Mouse (Mus musculus): ENCODE data around the gene Lin7a. TPM values are rescaled to one million over a fixed set of nuclear protein-coding genes. Genes with fewer than 3 reads are reported as not detected.

The Lin7a gene
- polyA plus RNA-seq, 1 experiment from 2014 or later = 39.1 TPM

GRCm38 (mm10) chr10:107247001-107247670 lies 24.4 kb upstream of the Lin7a start:
- H3K27ac ChIP-seq (ENCODE audit: low read length) = no peak overlapping the region
- no peak overlapping the region for H3K4me2 ChIP-seq (ENCODE audit: low read length)
- H3K9ac ChIP-seq (ENCODE audit: low read depth, low read length) = no peak overlapping the region
- ATAC-seq = no peak
- H3K36me3 ChIP-seq (ENCODE audit: control insufficient read depth, insufficient read depth, low read length) = no peaks in the 10 kb centered on the region
- no peak overlapping the region for H3K4me3 ChIP-seq (ENCODE audit: low read depth, low read length)
- H3K9me3 ChIP-seq (replicated peaks; ENCODE audit: control insufficient read depth, low read length, poor library complexity, severe bottlenecking) = no peaks in the 10 kb centered on the region
- 86% methylated on average over 6 of the region's 6 CpGs for WGBS
- no peaks in the 10 kb centered on the region for H3K27me3 ChIP-seq (ENCODE audit: control insufficient read depth, insufficient read depth, low read depth, low read length)
- no peaks in the 10 kb centered on the region for H3K4me1 ChIP-seq (ENCODE audit: control insufficient read depth, insufficient read depth, low read length)

GRCm38 (mm10) chr10:107248481-107248880 lies 23.0 kb upstream of the Lin7a start:
- Histone ChIP-seq H3K4me1 (ENCODE audit: control insufficient read depth, insufficient read depth, low read length) (no peaks in the 10 kb centered on the region), H3K4me3 (ENCODE audit: low read depth, low read length) (no peak overlapping the region), H3K9me3 (replicated peaks; ENCODE audit: control insufficient read depth, low read length, poor library complexity, severe bottlenecking) (no peaks in the 10 kb centered on the region), H3K36me3 (ENCODE audit: control insufficient read depth, insufficient read depth, low read length) (no peaks in the 10 kb centered on the region), H3K9ac (ENCODE audit: low read depth, low read length) (no peak overlapping the region), H3K27ac (ENCODE audit: low read length) (no peak overlapping the region), H3K4me2 (ENCODE audit: low read length) (no peak overlapping the region), H3K27me3 (ENCODE audit: control insufficient read depth, insufficient read depth, low read depth, low read length) (no peaks in the 10 kb centered on the region)
- 94% methylated on average over 8 of the region's 8 CpGs for WGBS
- ATAC-seq = no peak

GRCm38 (mm10) chr10:107249056-107249455 lies 22.4 kb upstream of the Lin7a start:
- Histone ChIP-seq H3K9ac (ENCODE audit: low read depth, low read length) (no peak overlapping the region), H3K4me2 (ENCODE audit: low read length) (no peak overlapping the region), H3K27me3 (ENCODE audit: control insufficient read depth, insufficient read depth, low read depth, low read length) (no peaks in the 10 kb centered on the region), H3K4me3 (ENCODE audit: low read depth, low read length) (no peak overlapping the region), H3K4me1 (ENCODE audit: control insufficient read depth, insufficient read depth, low read length) (no peaks in the 10 kb centered on the region), H3K36me3 (ENCODE audit: control insufficient read depth, insufficient read depth, low read length) (no peaks in the 10 kb centered on the region), H3K27ac (ENCODE audit: low read length) (no peak overlapping the region), H3K9me3 (replicated peaks; ENCODE audit: control insufficient read depth, low read length, poor library complexity, severe bottlenecking) (no peaks in the 10 kb centered on the region)
- 88% methylated on average over 7 of the region's 7 CpGs for WGBS
- ATAC-seq = no peak

DNA sequence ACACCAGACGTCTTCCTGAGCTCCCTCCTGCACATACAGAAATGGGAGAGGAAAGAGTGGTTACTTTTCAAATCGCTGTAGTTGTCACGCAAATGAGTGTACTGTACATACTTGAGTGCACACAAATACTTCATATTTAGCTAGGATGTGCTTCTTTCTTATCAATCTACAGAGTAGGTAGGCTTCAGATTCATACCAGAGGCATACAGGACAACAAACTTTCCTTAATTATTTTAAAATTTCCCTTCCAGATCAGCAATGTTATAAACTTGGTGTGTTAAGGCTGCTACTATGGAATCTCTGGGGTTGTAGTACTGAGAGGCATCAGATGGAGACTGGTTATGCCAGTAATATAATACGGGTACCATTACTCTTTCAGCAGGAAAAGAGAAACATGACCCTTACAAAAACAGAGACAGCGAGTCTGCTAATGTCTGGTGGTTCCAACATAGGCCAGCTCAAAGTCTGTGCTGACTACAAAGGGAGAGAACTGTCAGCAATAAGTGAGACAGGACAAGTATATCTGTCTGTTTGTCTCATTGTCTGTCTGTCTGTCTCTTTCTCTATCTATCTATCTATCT lies 21.8 kb upstream of the Lin7a start:
- no peak for ATAC-seq
- Histone ChIP-seq H3K4me1 (ENCODE audit: control insufficient read depth, insufficient read depth, low read length) (no peaks in the 10 kb centered on the region), H3K27ac (ENCODE audit: low read length) (no peak overlapping the region), H3K9ac (ENCODE audit: low read depth, low read length) (no peak overlapping the region), H3K36me3 (ENCODE audit: control insufficient read depth, insufficient read depth, low read length) (no peaks in the 10 kb centered on the region), H3K27me3 (ENCODE audit: control insufficient read depth, insufficient read depth, low read depth, low read length) (no peaks in the 10 kb centered on the region), H3K9me3 (replicated peaks; ENCODE audit: control insufficient read depth, low read length, poor library complexity, severe bottlenecking) (no peaks in the 10 kb centered on the region), H3K4me3 (ENCODE audit: low read depth, low read length) (no peak overlapping the region), H3K4me2 (ENCODE audit: low read length) (no peak overlapping the region)
- 88% methylated on average over 5 of the region's 5 CpGs for WGBS

GRCm38 (mm10) chr10:107250346-107251210 lies 20.9 kb upstream of the Lin7a start:
- no peak overlapping the region for H3K4me3 ChIP-seq (ENCODE audit: low read depth, low read length)
- H3K9me3 ChIP-seq (replicated peaks; ENCODE audit: control insufficient read depth, low read length, poor library complexity, severe bottlenecking) = no peaks in the 10 kb centered on the region
- H3K9ac ChIP-seq (ENCODE audit: low read depth, low read length) = no peak overlapping the region
- ATAC-seq = no peak
- H3K27me3 ChIP-seq (ENCODE audit: control insufficient read depth, insufficient read depth, low read depth, low read length) = no peaks in the 10 kb centered on the region
- no peak overlapping the region for H3K27ac ChIP-seq (ENCODE audit: low read length)
- no peaks in the 10 kb centered on the region for H3K36me3 ChIP-seq (ENCODE audit: control insufficient read depth, insufficient read depth, low read length)
- 83% methylated on average over 7 of the region's 7 CpGs for WGBS
- H3K4me2 ChIP-seq (ENCODE audit: low read length) = no peak overlapping the region
- no peaks in the 10 kb centered on the region for H3K4me1 ChIP-seq (ENCODE audit: control insufficient read depth, insufficient read depth, low read length)

GRCm38 (mm10) chr10:107251271-107251670 lies 20.2 kb upstream of the Lin7a start:
- H3K4me3 ChIP-seq (ENCODE audit: low read depth, low read length) = no peak overlapping the region
- no peaks in the 10 kb centered on the region for H3K27me3 ChIP-seq (ENCODE audit: control insufficient read depth, insufficient read depth, low read depth, low read length)
- H3K4me2 ChIP-seq (ENCODE audit: low read length) = no peak overlapping the region
- no peak overlapping the region for H3K9ac ChIP-seq (ENCODE audit: low read depth, low read length)
- 57% methylated on average over 2 of the region's 2 CpGs for WGBS
- no peak overlapping the region for H3K27ac ChIP-seq (ENCODE audit: low read length)
- H3K4me1 ChIP-seq (ENCODE audit: control insufficient read depth, insufficient read depth, low read length) = no peaks in the 10 kb centered on the region
- no peak for ATAC-seq
- no peaks in the 10 kb centered on the region for H3K9me3 ChIP-seq (replicated peaks; ENCODE audit: control insufficient read depth, low read length, poor library complexity, severe bottlenecking)
- no peaks in the 10 kb centered on the region for H3K36me3 ChIP-seq (ENCODE audit: control insufficient read depth, insufficient read depth, low read length)

DNA sequence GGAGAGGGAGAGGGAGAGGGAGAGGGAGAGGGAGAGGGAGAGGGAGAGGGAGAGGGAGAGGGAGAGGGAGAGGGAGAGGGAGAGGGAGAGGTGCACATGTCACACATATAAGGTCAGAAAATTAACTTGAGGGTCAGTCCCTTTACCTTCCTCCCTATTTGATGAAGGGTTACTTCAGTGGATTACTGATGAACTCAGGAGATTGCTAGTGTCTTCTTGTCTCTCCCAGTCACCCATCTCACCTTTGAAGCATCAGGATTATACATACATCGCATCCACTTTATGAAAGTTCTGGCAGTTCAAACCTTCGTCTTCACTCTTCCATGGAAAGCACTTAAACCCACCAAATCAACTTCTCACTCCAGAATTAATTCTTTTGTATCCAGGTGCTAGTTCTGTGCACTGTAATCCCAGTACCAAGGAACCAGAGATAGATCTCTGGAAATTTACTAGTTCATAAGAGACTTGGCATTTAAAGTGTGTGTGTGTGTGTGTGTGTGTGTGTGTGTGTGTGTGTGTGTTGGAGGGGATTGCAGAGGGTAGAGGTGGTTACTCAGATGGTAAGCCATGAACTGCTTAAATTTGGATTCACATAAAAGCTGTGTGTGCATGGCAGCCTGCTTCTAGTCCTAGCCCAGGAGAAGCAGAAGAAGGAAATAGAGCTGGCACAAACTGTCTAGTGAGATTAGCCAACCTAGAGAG lies 19.5 kb upstream of the Lin7a start:
- Histone ChIP-seq H3K27me3 (ENCODE audit: control insufficient read depth, insufficient read depth, low read depth, low read length) (no peaks in the 10 kb centered on the region), H3K27ac (ENCODE audit: low read length) (no peak overlapping the region), H3K9me3 (replicated peaks; ENCODE audit: control insufficient read depth, low read length, poor library complexity, severe bottlenecking) (no peaks in the 10 kb centered on the region), H3K4me2 (ENCODE audit: low read length) (no peak overlapping the region), H3K36me3 (ENCODE audit: control insufficient read depth, insufficient read depth, low read length) (no peaks in the 10 kb centered on the region), H3K4me1 (ENCODE audit: control insufficient read depth, insufficient read depth, low read length) (no peaks in the 10 kb centered on the region), H3K4me3 (ENCODE audit: low read depth, low read length) (no peak overlapping the region), H3K9ac (ENCODE audit: low read depth, low read length) (no peak overlapping the region)
- 94% methylated on average over 2 of the region's 2 CpGs for WGBS
- ATAC-seq = no peak

GRCm38 (mm10) chr10:107252503-107252815 lies 19.0 kb upstream of the Lin7a start:
- no peaks in the 10 kb centered on the region for H3K4me1 ChIP-seq (ENCODE audit: control insufficient read depth, insufficient read depth, low read length)
- H3K9me3 ChIP-seq (replicated peaks; ENCODE audit: control insufficient read depth, low read length, poor library complexity, severe bottlenecking) = no peaks in the 10 kb centered on the region
- H3K27me3 ChIP-seq (ENCODE audit: control insufficient read depth, insufficient read depth, low read depth, low read length) = no peaks in the 10 kb centered on the region
- ATAC-seq = no peak
- H3K4me3 ChIP-seq (ENCODE audit: low read depth, low read length) = no peak overlapping the region
- 88% methylated on average over 3 of the region's 3 CpGs for WGBS
- H3K36me3 ChIP-seq (ENCODE audit: control insufficient read depth, insufficient read depth, low read length) = no peaks in the 10 kb centered on the region
- no peak overlapping the region for H3K27ac ChIP-seq (ENCODE audit: low read length)
- no peak overlapping the region for H3K9ac ChIP-seq (ENCODE audit: low read depth, low read length)
- H3K4me2 ChIP-seq (ENCODE audit: low read length) = no peak overlapping the region

All from midbrain, embryonic 16.5 days (tissue).